Mouse (Mus musculus) bone marrow macrophage, adult 2 months (primary cell): Measurements from ENCODE around the gene Traf6. TPM values are rescaled to one million over a fixed set of nuclear protein-coding genes. Genes with fewer than 3 reads are reported as not detected.

Experiments
- H3K27ac ChIP-seq: 2 replicates; pipeline ENCODE4 v1.5.1; 2012; ENCODE audit warnings: low read depth, low read length; ENCODE audit not compliant: insufficient read depth
- H3K4me1 ChIP-seq: 2 replicates; pipeline ENCODE4 v1.6.1; 2012; ENCODE audit warnings: low read length; ENCODE audit not compliant: control insufficient read depth, insufficient read depth
- H3K4me3 ChIP-seq: 2 replicates; pipeline ENCODE4 v1.5.1; 2012; ENCODE audit warnings: mild to moderate bottlenecking, low read length, moderate library complexity; ENCODE audit not compliant: insufficient read depth
- CTCF ChIP-seq: IDR thresholded peaks from 2 replicates; pipeline ENCODE4 v1.5.1; 2012; ENCODE audit warnings: low read depth, mild to moderate bottlenecking, low read length, moderate library complexity
- POLR2A ChIP-seq: IDR thresholded peaks from 2 replicates; pipeline ENCODE4 v1.6.1; 2012; ENCODE audit warnings: mild to moderate bottlenecking, low read depth, low read length, borderline replicate concordance
- polyA plus RNA-seq: library from polyadenylated mRNA; stranded (reverse); fragments of >200 nt; gene quantifications from 2 replicates; pipeline ENCODE4 v1.2.4, GENCODE M21; 2012; ENCODE audit not compliant: missing spikeins, insufficient read depth, insufficient read length

Gene Traf6
- 11.0 and 11.5 TPM in 2 replicates for polyA plus RNA-seq

- H3K4me3 ChIP-seq: peak within 1 kb of the TSS; percentile 99
- peak within 1 kb of the TSS; percentile 27; the same call in 1 of the 2 replicates for H3K27ac ChIP-seq
- peaks cover 4% of the 10 kb centered on the region for H3K4me1 ChIP-seq
- TF ChIP-seq CTCF (peak; percentile 24; the same call in 1 of the 2 replicates), POLR2A (no peak; the same call in 1 of the 2 replicates)
These were observed at the start of gene Traf6 for GRCm38 (mm10) chr2:101678236-101679021. Traf6 (plus strand) TSS chr2:101678429.

DNA sequence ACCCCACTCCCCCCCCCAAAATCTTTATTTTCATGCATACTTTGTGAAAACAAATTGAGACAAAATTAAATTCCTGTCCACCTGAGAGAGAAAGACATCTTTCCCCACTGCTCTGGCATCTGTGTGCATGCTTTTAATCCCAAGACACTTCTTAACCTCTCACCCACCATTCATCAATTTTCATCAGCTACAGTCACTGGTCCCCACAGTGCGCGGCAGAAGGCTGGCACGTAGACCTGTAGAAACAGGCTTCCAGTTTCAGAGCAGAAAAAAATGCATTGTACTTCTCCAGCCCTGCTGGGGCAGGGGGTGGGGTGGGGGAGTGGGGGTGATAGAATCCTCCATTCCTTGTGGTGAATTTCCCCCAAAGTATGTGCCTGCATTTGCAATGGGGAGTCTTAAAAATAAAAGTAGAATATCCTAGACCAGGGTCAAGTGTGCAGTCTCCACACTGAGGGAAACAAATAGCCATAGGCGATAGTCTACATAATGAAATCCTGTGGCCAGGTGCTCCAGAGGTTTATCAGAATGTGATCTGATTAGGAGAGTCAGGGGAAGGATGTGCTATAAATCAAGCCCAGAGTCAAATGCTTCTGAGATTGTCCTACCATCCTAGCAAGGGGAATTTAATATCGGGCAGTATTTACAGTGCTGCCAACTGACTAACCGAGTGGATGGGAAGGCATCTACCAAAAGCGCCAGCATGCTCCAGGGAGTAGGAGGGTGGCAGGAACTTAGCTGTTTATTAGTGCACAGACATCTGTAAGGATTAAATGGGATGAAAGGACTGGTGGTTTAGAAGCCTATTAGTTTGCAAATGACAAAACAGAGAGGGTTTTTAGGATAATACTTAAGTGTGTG is 39.0 kb upstream of the Traf6 start:
- Histone ChIP-seq H3K4me1 (no peaks in the 10 kb centered on the region), H3K27ac (no peak overlapping the region), H3K4me3 (no peak overlapping the region)
- TF ChIP-seq POLR2A (no peak), CTCF (no peak)

- Histone ChIP-seq H3K4me1 (no peaks in the 10 kb centered on the region), H3K4me3 (no peak overlapping the region), H3K27ac (no peak overlapping the region)
- TF ChIP-seq POLR2A (no peak), CTCF (no peak)
These were observed 38.3 kb upstream of the Traf6 start for GRCm38 (mm10) chr2:101639840-101640350.

DNA sequence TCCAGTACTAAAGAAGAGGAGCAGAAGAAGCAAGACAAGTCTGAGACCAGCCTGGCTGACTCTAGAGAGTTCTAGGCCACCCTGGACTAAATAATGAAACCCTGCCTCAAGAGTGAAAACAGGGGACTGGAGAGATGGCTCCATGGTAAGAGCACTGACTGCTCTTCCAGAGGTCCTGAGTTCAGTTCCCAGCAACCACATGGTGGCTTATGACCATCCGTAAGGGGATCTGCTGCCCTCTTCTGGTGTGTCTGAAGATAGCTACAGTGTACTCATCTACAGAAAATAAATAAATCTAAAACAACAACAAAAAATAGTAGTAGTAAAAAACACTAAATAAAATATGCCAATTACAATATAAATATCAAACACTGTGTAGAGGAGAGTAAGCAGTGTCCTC is 32.4 kb upstream of the Traf6 start:
- TF ChIP-seq POLR2A: no peak
- TF ChIP-seq CTCF: no peak
- Histone ChIP-seq H3K27ac (no peak overlapping the region), H3K4me1 (no peaks in the 10 kb centered on the region), H3K4me3 (no peak overlapping the region)

- no peak overlapping the region for H3K27ac ChIP-seq
- H3K4me3 ChIP-seq: no peak overlapping the region
These were observed 29.9 kb upstream of the Traf6 start for GRCm38 (mm10) chr2:101648361-101648760.

DNA sequence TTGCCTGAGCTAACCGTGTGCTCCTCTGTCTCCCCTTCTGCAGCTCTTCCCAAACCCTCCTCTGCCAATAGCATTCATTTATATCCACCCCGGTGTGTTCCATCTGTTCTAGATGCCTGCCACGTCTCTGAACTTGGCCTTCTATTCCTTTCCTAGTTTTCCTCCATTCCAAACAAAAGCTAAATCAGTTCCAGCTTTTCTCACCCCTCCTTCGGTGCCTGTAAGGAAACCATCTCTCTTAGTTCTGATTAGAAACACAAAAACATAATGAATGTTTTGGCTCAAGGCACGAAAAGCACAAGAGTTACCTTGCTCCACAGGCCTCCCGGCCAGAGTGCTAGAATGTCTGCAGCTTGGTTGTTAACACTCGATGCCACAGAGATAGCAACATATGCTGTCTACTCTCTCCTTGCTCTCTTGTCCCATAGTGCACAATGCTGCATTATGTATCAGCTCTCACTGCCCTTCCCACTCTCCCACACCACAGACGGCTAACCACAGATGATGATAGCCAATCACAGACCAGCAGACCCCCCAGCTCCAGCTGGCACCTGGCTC is 29.0 kb upstream of the Traf6 start, which contains the start of the genes Rag1 and B230118H07Rik:
Gene Rag1, minus strand, starts transcription at position 388 of the 558 bp plus-strand sequence.
Gene B230118H07Rik, minus strand, starts transcription at position 419 of the 558 bp plus-strand sequence.
- Histone ChIP-seq H3K4me3 (no peak within 1 kb of the TSS), H3K4me1 (no peaks in the 10 kb centered on the region), H3K27ac (no peak within 1 kb of the TSS)
- TF ChIP-seq POLR2A (no peak), CTCF (no peak)

More at GRCm38 (mm10) chr2:101648361-101648760, 29.9 kb upstream of the Traf6 start:
- no peaks in the 10 kb centered on the region for H3K4me1 ChIP-seq
- no peak for TF ChIP-seq CTCF
- TF ChIP-seq POLR2A: no peak

DNA sequence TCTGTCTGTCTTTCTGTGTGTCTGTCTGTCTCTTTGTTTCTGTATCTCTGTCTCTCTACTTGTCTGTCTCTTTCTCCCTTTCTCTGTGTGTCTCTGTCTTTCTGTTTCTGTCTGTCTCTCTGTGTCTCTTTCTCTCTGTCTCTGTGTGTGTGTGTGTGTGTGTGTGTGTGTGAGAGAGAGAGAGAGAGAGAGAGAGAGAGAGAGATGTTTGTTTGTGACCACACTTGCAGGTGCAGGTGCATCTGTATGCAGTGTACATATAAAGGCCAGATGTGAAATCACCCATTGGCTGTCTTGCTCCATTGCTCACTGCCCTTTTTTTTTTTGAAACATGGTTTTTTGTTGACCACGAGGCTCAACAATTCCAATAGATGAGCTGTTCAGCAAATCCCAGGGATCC is 27.8 kb upstream of the Traf6 start:
- H3K4me3 ChIP-seq: no peak overlapping the region
- no peaks in the 10 kb centered on the region for H3K4me1 ChIP-seq
- TF ChIP-seq CTCF (no peak), POLR2A (no peak)
- H3K27ac ChIP-seq: no peak overlapping the region

GRCm38 (mm10) chr2:101652204-101652920 is 25.9 kb upstream of the Traf6 start:
- Histone ChIP-seq H3K27ac (no peak overlapping the region), H3K4me3 (peak overlapping the region; percentile 15; the same call in 1 of the 2 replicates), H3K4me1 (no peaks in the 10 kb centered on the region)

More at GRCm38 (mm10) chr2:101652204-101652920, 25.9 kb upstream of the Traf6 start:
- no peak for TF ChIP-seq CTCF
- no peak for TF ChIP-seq POLR2A
